Mouse (Mus musculus) mature B cell (primary cell): ENCODE data around the gene Tenm2.

Experiments
- in situ Hi-C: fragments of 300-500 bp; cut with MboI; formaldehyde crosslinking; loops from 2 replicates; pipeline ENCODE4 v1.14.3; 2019

Gene Tenm2

GRCm38 (mm10) chr11:36219586-36219985 lies 1016.2 kb downstream of the Tenm2 start:
- in situ Hi-C loops = no loop called here

GRCm38 (mm10) chr11:36214589-36214988 lies 1021.2 kb downstream of the Tenm2 start:
- in situ Hi-C loops = no loop called here

- in situ Hi-C loops = no loop called here
Measured at GRCm38 (mm10) chr11:36204381-36204780, 1031.4 kb downstream of the Tenm2 start.

- in situ Hi-C loops = no loop called here
Measured at GRCm38 (mm10) chr11:36203896-36204295, 1031.9 kb downstream of the Tenm2 start.

- in situ Hi-C loops = no loop called here
Measured at GRCm38 (mm10) chr11:36194348-36194747, 1041.4 kb downstream of the Tenm2 start.

GRCm38 (mm10) chr11:36176106-36176505 lies 1059.7 kb downstream of the Tenm2 start:
- in situ Hi-C loops = no loop called here

GRCm38 (mm10) chr11:36173076-36173690 lies 1062.6 kb downstream of the Tenm2 start:
- in situ Hi-C loops = no loop called here

- in situ Hi-C loops = no loop called here
Measured at GRCm38 (mm10) chr11:36172520-36172919, 1063.2 kb downstream of the Tenm2 start.

GRCm38 (mm10) chr11:36171991-36172390 lies 1063.8 kb downstream of the Tenm2 start:
- in situ Hi-C loops = no loop called here

GRCm38 (mm10) chr11:36171221-36171620 lies 1064.5 kb downstream of the Tenm2 start:
- in situ Hi-C loops = no loop called here

- in situ Hi-C loops = no loop called here
Measured at GRCm38 (mm10) chr11:36169738-36170137, 1066.0 kb downstream of the Tenm2 start.

- in situ Hi-C loops = no loop called here
Measured at GRCm38 (mm10) chr11:36168921-36169537, 1066.7 kb downstream of the Tenm2 start.

GRCm38 (mm10) chr11:36167766-36168318 lies 1067.9 kb downstream of the Tenm2 start:
- in situ Hi-C loops = no loop called here

- in situ Hi-C loops = no loop called here
Measured at GRCm38 (mm10) chr11:36163580-36163979, 1072.2 kb downstream of the Tenm2 start.

- in situ Hi-C loops = no loop called here
Measured at GRCm38 (mm10) chr11:36161765-36162321, 1073.9 kb downstream of the Tenm2 start.

GRCm38 (mm10) chr11:36153450-36153849 lies 1082.3 kb downstream of the Tenm2 start:
- in situ Hi-C loops = no loop called here

- in situ Hi-C loops = no loop called here
Measured at GRCm38 (mm10) chr11:36153011-36153410, 1082.8 kb downstream of the Tenm2 start.

GRCm38 (mm10) chr11:36152226-36152625 lies 1083.5 kb downstream of the Tenm2 start:
- in situ Hi-C loops = no loop called here

- in situ Hi-C loops = no loop called here
Measured at GRCm38 (mm10) chr11:36149092-36149491, 1086.7 kb downstream of the Tenm2 start.

- in situ Hi-C loops = no loop called here
Measured at GRCm38 (mm10) chr11:36145057-36145456, 1090.7 kb downstream of the Tenm2 start.

GRCm38 (mm10) chr11:36140411-36140810 lies 1095.4 kb downstream of the Tenm2 start:
- in situ Hi-C loops = no loop called here

- in situ Hi-C loops = no loop called here
Measured at GRCm38 (mm10) chr11:36139521-36139920, 1096.2 kb downstream of the Tenm2 start.

GRCm38 (mm10) chr11:36137840-36138239 lies 1097.9 kb downstream of the Tenm2 start:
- in situ Hi-C loops = no loop called here
